Mouse (Mus musculus) lung, adult 10 weeks (tissue): ENCODE results near the gene Krtap31-1. TPM values are rescaled to one million over a fixed set of nuclear protein-coding genes. Genes with fewer than 3 reads are reported as not detected.

Source experiments
- polyA plus RNA-seq: library from polyadenylated mRNA; stranded (reverse); fragments of 350-450 nt; fragmentation: Illumina TruSeq; extraction: RNeasy Lipid Tissue Mini Kit (QIAGEN cat#74804); gene quantifications from one replicate; pipeline ENCODE4 v1.2.3, GENCODE M21; 2014; ENCODE audit warnings: low read depth, low replicate concordance; ENCODE audit not compliant: insufficient read depth

Krtap31-1 gene
- not detected for polyA plus RNA-seq

DNA sequence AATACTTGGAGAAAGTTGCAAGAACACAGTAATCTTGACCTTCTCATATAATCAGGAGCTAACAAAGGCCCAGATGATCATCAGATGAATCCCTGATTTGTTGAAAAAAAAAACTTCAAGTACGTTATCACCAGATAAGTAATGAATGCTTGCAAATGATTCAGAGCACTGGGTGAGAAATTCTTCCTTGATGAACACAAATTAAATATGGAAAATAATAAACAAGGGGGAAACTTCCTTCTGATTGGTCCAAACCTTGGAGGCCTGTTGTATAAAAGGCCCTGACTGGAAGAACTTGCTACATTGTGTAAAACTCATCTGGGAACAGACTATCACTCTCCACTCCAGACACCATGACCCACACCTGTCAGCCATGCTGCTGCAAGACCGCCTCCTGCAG lies at the start of gene Krtap31-1:
Gene Krtap31-1, plus strand, starts transcription at position 301 of the 400 bp plus-strand sequence.

GRCm38 (mm10) chr11:99864176-99864575 lies 43.5 kb upstream of the Krtap31-1 start, which contains the start of gene Gm11559:
Gene Gm11559 (plus strand): TSS chr11:99864476.

DNA sequence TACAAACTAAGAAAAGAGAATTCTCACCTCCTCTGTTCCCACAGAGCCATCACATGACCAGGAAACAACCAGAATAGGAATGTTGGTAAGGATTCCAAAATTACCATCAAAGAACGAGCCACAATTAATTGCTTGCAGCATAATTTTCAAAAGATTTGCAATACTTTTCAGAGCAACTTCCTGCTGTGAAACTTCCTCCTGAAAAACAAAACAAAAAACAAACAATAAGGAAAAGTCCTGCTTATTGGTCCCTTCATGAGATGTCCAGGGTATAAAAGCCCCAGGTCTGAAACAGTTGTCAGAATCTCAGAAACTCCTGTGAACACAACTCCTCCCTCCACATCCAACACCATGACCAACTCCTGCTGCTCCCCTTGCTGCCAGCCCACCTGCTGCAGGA lies 34.6 kb upstream of the Krtap31-1 start, which contains the start of gene Krtap9-1:
Gene Krtap9-1, plus strand, starts transcription at position 301 of the 400 bp plus-strand sequence.

GRCm38 (mm10) chr11:99878887-99879286 lies 28.8 kb upstream of the Krtap31-1 start, which contains the start of gene Gm11567:
Gene Gm11567 (plus strand): TSS chr11:99879187.

DNA sequence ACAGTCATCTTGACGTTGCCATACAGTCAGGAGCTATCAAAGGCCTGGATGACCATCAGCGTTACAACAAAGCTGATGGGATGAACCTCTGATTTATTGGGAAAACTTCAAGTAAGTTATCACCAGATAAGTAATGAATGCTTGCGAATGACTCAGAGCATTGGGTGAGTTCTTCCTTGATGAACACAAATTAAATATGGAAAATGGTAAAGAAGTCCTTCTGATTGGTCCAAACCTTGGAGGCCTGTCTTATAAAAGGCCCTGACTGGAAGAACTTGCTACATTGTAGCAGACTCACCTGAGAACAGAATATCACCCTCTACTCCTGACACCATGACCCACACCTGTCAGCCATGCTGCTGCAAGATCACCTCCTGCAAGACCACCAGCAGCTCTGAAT lies 6.7 kb downstream of the Krtap31-1 start, which contains the start of gene Gm11565:
Gene Gm11565, plus strand, starts transcription at position 301 of the 400 bp plus-strand sequence.

GRCm38 (mm10) chr11:99935991-99936390 lies 28.3 kb downstream of the Krtap31-1 start, which contains the start of gene Krtap31-2:
Gene Krtap31-2 (plus strand): TSS chr11:99936291.

DNA sequence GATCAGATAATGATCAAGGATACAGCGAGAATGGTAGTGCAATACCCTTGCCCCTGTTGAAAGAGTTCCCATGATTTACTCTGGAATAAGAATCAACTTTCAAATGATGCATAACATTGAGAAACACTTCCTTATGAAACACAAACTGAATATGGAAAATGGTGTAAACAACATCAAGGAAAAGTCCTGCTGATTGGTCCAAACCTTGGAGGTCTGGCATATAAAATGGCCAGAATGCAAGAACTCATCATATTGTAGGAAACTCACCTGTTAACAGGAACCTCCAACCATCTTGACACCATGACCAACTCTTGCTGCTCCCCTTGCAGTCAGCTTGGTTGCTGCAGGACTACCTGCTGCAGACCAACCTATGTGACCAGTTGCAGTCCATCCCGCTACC lies 40.5 kb downstream of the Krtap31-1 start, which contains the start of gene Krtap9-5:
Gene Krtap9-5, plus strand, starts transcription at position 301 of the 400 bp plus-strand sequence.

Other genes with a start within 250 kb of the Krtap31-1 start
- not detected for gene Gm11563, start 249.0 kb upstream of the Krtap31-1 start, polyA plus RNA-seq
- gene Krtap4-6, start 242.0 kb upstream of the Krtap31-1 start, polyA plus RNA-seq = not detected
- not detected for gene Gm14190, start 217.2 kb upstream of the Krtap31-1 start, polyA plus RNA-seq
- gene Gm14180, start 173.6 kb upstream of the Krtap31-1 start, polyA plus RNA-seq = not detected
- gene Gm11595, start 135.0 kb upstream of the Krtap31-1 start, polyA plus RNA-seq = not detected
- gene Krtap4-8, start 127.2 kb upstream of the Krtap31-1 start, polyA plus RNA-seq = not detected
- gene Krtap4-9, start 122.7 kb upstream of the Krtap31-1 start, polyA plus RNA-seq = not detected
- gene Gm11596, start 114.5 kb upstream of the Krtap31-1 start, polyA plus RNA-seq = not detected
- gene Gm11569, start 109.0 kb upstream of the Krtap31-1 start, polyA plus RNA-seq = not detected
- not detected for gene Gm11554, start 103.5 kb upstream of the Krtap31-1 start, polyA plus RNA-seq
- gene Krtap4-13, start 98.0 kb upstream of the Krtap31-1 start, polyA plus RNA-seq = not detected
- gene Gm11564, start 92.3 kb upstream of the Krtap31-1 start, polyA plus RNA-seq = not detected
- not detected for gene 2300003K06Rik, start 69.9 kb upstream of the Krtap31-1 start, polyA plus RNA-seq
- gene Krtap4-16, start 56.3 kb upstream of the Krtap31-1 start, polyA plus RNA-seq = not detected
- gene Gm11568, start 50.0 kb upstream of the Krtap31-1 start, polyA plus RNA-seq = not detected
- gene Gm11559, start 43.4 kb upstream of the Krtap31-1 start, polyA plus RNA-seq = not detected
- not detected for gene Krtap9-1, start 34.5 kb upstream of the Krtap31-1 start, polyA plus RNA-seq
- gene Gm11567, start 28.7 kb upstream of the Krtap31-1 start, polyA plus RNA-seq = not detected
- not detected for gene Gm11565, start 6.8 kb downstream of the Krtap31-1 start, polyA plus RNA-seq
- not detected for gene Krtap31-2, start 28.4 kb downstream of the Krtap31-1 start, polyA plus RNA-seq
- gene Krtap9-5, start 40.6 kb downstream of the Krtap31-1 start, polyA plus RNA-seq = not detected
- not detected for gene Krtap29-1, start 71.1 kb downstream of the Krtap31-1 start, polyA plus RNA-seq
- gene Krtap16-1, start 78.7 kb downstream of the Krtap31-1 start, polyA plus RNA-seq = not detected
- gene Krtap17-1, start 86.1 kb downstream of the Krtap31-1 start, polyA plus RNA-seq = 4.2 TPM
- gene Krt33a, start 108.3 kb downstream of the Krtap31-1 start, polyA plus RNA-seq = not detected
- gene Krt33b, start 121.9 kb downstream of the Krtap31-1 start, polyA plus RNA-seq = not detected
- gene Krt34, start 133.6 kb downstream of the Krtap31-1 start, polyA plus RNA-seq = 0.14 TPM
- not detected for gene Krt31, start 142.6 kb downstream of the Krtap31-1 start, polyA plus RNA-seq
- gene Krt32, start 180.3 kb downstream of the Krtap31-1 start, polyA plus RNA-seq = not detected
- gene Krt35, start 188.3 kb downstream of the Krtap31-1 start, polyA plus RNA-seq = not detected
- gene Krt36, start 197.7 kb downstream of the Krtap31-1 start, polyA plus RNA-seq = not detected
- 0.44 TPM for gene Krt13, start 213.6 kb downstream of the Krtap31-1 start, polyA plus RNA-seq
- gene Krt15, start 228.0 kb downstream of the Krtap31-1 start, polyA plus RNA-seq = 1.0 TPM
- 168 TPM for gene Krt19, start 240.7 kb downstream of the Krtap31-1 start, polyA plus RNA-seq